Mouse (Mus musculus) gastrocnemius, adult 2 months (tissue): ENCODE data around the gene Tab1. TPM values are rescaled to one million over a fixed set of nuclear protein-coding genes. Genes with fewer than 3 reads are reported as not detected.

Source experiments
- DNase-seq: peaks from one replicate; pipeline ENCODE4 v3.0.0; 2022
- H3K27ac ChIP-seq: fragments of 200-600 bp; 2 replicates; pipeline ENCODE4 v1.8.1; 2022; ENCODE audit warnings: mild to moderate bottlenecking
- H3K4me3 ChIP-seq: fragments of 200-600 bp; 2 replicates; pipeline ENCODE4 v1.8.1; 2022; ENCODE audit warnings: mild to moderate bottlenecking, moderate library complexity
- CTCF ChIP-seq: fragments of 200-600 bp; IDR thresholded peaks from 2 replicates; pipeline ENCODE4 v1.8.1; 2022; ENCODE audit warnings: antibody characterized with exemption, mild to moderate bottlenecking, moderate library complexity
- intact Hi-C: fragments of 180-260 bp; cut with DNase I; formaldehyde crosslinking; loops from one replicate; pipeline ENCODE4 v1.15.1; 2025
- total RNA-seq, 2 experiments: library from RNA; stranded (reverse); gene quantifications; 2 replicates each; pipeline ENCODE4 v1.2.3; 2021

The Tab1 gene
- total RNA-seq, 2 experiments from 2014 or later: 13.0 to 16.1 TPM

DNA sequence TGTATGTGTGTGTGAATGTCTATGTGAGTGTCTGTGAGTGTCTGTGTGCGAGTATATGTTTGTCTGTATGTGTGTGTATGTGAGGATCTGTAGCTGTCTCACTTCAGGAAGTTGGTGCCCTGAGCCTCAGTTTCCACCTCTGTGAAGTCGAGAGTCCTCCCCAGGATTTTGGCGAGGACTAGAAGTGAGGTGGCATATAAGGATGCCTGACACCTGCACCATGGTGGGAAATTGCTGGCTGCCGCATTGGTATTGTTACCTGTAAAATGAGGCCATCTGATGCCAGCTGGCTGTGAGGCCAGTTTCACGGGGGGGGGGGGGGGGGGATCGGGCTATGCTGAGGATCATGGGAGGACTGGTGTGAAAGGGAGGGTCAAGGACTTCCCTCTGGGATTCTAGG is 42.8 kb downstream of the Tab1 start:
- no peak for DNase-seq
- no peak overlapping the region for H3K27ac ChIP-seq
- no peak for TF ChIP-seq CTCF
- intact Hi-C loops: no loop called here
- no peak overlapping the region for H3K4me3 ChIP-seq

DNA sequence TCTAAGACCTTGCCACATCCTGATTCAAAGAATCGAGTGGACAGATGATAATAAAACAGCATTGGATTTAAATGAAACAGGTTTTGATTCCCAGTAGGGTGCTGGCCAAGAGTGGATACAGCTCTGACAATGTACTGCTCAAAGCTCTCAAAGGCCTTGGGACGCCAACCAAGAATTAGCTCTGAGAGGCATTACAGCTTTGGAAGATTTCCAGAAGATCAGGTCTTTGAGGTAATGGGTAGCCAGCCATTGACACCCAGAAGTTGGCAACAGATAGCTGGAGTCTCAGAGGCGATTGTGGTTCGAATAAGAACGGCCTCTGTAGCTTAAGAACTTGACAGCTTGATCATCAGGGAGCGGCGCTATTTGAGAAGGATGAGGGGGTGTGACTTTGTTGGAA is 48.6 kb downstream of the Tab1 start:
- intact Hi-C loops: no loop called here
- no peak overlapping the region for H3K27ac ChIP-seq
- no peak for TF ChIP-seq CTCF
- no peak overlapping the region for H3K4me3 ChIP-seq
- DNase-seq: no peak

- intact Hi-C loops: no loop called here
- no peak for DNase-seq
- no peak for TF ChIP-seq CTCF
- no peak overlapping the region for H3K4me3 ChIP-seq
- H3K27ac ChIP-seq: no peak overlapping the region
Observed at GRCm38 (mm10) chr15:80182072-80182700, 49.3 kb downstream of the Tab1 start.

- Histone ChIP-seq H3K27ac (no peak overlapping the region), H3K4me3 (no peak overlapping the region)
- TF ChIP-seq CTCF: no peak
- intact Hi-C loops: no loop called here
- DNase-seq: no peak
Observed at GRCm38 (mm10) chr15:80188927-80189326, 56.0 kb downstream of the Tab1 start.

GRCm38 (mm10) chr15:80190075-80190474 is 57.1 kb downstream of the Tab1 start:
- Histone ChIP-seq H3K4me3 (no peak overlapping the region), H3K27ac (no peak overlapping the region)
- no peak for DNase-seq
- no peak for TF ChIP-seq CTCF
- intact Hi-C loops: no loop called here

DNA sequence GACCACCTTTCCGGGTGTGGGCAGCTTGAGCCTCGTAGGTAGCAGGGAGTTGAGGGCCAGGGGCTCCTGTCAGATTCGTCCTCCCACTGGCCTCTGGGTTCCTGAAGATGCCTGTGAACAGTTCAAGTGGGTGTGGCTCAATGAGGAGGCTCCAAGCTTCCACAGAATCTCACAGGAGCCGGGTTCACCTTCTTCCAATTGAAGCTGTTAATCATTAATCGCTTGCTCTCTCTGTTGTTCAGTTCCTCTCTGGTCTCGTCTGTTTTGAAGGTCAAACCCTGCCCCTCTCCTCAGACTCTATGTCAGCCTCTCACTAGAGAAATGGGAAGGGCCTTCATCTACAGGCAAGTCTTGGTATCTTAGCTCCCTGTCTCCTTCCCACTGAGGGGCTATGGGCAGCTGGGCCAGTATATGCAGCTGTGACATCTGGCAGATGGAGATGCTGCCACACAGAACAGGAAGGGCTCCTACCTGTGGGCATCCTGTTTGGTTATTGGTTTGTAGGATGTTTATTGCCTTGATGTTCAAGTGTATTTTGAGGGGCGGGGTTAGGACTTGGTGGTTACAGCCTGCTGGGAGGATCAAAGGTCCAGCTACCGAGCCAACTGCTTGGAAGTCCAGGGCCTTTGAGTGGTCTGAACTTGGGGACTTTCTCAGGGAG is 58.8 kb downstream of the Tab1 start:
- TF ChIP-seq CTCF: no peak
- intact Hi-C loops: no loop called here

GRCm38 (mm10) chr15:80192246-80192585 is 59.3 kb downstream of the Tab1 start:
- no peak overlapping the region for H3K4me3 ChIP-seq
- intact Hi-C loops: no loop called here
- no peak overlapping the region for H3K27ac ChIP-seq
- DNase-seq: no peak
- TF ChIP-seq CTCF: no peak

More for the DNA sequence above, 58.8 kb downstream of the Tab1 start:
- H3K4me3 ChIP-seq: no peak overlapping the region
- DNase-seq: no peak
- H3K27ac ChIP-seq: no peak overlapping the region

DNA sequence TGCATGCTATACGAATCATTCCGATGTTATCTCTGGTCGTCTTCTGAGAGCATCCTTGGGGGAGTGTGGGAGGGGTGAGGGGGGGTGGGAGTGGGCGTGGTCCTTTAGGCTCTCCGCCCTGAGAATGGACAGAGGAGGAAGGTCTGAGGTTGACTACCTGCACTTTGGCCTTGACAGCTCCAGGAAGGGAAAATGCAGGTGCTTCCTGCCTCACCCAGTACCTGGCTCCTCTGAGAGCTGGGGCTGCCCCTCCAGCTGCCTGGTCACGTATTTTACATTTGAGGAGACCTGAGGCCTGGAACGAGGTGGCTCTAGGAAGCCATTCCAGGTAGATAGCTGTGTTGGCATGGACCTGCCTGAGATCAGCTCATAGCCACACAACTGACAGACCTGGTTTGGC is 59.9 kb downstream of the Tab1 start:
- TF ChIP-seq CTCF: no peak
- Histone ChIP-seq H3K27ac (no peak overlapping the region), H3K4me3 (no peak overlapping the region)
- intact Hi-C loops: no loop called here
- no peak for DNase-seq

DNA sequence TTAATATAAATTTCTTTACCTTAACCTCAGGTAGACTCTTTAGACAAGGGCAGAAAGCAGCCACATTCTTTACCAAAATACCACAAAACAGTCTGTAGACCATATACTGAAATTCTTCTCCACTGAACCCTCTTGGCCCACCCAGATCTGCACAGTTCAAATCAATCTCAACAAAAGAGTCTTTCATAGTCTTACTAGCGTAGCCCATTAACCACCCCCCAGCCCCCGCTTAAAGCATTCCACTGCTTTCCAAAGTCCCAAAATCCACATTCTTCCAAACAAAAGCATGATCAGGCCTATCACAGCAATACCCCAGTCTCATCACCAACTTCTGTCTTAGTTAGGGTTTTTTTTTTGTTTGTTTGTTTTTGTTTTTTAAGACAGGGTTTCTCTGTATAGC is 66.6 kb downstream of the Tab1 start:
- no peak for TF ChIP-seq CTCF
- Histone ChIP-seq H3K4me3 (no peak overlapping the region), H3K27ac (no peak overlapping the region)
- DNase-seq: no peak
- intact Hi-C loops: no loop called here

DNA sequence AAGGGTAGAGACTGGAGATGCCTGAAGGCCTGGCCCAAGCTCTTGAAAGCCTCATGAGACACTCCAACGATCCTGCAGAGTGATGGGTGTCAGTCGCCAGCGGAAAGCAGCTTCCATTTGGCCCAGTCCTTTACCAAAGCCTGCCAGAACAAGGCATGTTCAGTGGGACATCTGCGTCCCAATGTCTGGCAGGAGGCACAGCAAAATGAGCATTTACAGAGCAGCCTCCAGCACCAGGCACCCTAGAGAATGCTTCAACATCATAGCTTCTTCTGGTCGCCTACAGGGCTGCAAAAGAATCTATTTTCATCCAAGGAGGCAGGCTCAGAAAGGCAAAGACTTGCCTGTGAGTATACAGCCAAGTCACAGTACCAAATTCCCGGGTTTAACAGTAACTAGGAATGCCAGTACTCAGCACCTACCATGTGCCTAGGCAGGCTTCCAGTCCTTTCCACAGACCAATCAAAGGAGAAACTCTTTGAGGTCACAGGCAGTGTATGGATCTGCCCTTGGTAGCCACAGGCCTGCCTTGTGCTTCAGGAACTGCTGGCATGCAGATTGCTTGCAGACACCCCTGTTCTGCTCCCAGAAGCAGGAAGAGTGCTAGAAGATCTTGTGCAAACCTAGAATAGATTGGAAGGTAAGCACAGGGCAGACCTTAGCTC is 69.3 kb downstream of the Tab1 start:
- TF ChIP-seq CTCF: no peak
- intact Hi-C loops: no loop called here
- no peak for DNase-seq
- Histone ChIP-seq H3K27ac (no peak overlapping the region), H3K4me3 (no peak overlapping the region)

DNA sequence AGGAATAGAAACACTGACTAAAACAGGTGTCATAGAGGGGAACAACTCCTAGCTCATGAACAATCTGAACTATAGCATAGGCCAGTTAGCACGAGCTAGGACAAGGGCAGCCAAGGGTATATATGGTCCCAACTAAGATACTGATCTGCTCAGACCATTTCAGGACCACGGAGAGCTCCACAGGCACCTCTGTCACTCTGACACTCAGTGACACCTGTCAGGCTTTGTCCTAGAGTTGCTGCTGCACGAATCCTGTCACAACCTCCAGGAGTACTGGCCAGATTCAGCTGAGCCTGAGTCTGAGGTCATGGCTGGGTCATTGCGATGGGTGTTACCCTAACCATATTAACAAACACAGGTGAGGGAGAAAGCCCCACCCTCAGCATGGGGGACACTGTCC is 70.5 kb downstream of the Tab1 start:
- no peak overlapping the region for H3K27ac ChIP-seq
- no peak for DNase-seq
- intact Hi-C loops: no loop called here
- no peak for TF ChIP-seq CTCF
- no peak overlapping the region for H3K4me3 ChIP-seq

DNA sequence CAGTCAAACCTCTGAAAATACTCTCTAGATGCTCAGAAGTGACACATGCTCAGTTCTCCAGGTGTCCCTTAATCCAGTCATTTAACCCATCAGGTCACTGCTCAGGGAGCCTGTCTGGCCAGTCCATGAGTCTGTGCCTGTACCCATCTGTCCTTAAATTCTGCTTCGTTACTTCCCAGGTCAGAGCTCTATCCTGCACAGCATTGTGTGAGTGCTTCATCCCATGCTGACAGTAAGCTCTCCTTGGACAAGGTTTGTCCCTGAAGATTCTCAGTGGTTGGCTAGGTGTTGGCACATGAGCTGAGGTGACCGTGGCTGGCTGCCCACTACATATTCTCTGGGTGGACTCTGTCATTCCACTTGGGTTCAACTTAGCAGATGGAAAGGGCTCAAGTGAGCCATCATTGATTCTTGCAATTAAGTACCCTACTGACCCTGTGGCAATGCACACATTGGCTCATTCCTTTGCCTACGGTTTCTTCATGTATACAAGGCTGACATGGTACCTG is 73.2 kb downstream of the Tab1 start:
- no peak for TF ChIP-seq CTCF
- H3K4me3 ChIP-seq: no peak overlapping the region
- DNase-seq: no peak
- no peak overlapping the region for H3K27ac ChIP-seq
- intact Hi-C loops: no loop called here

DNA sequence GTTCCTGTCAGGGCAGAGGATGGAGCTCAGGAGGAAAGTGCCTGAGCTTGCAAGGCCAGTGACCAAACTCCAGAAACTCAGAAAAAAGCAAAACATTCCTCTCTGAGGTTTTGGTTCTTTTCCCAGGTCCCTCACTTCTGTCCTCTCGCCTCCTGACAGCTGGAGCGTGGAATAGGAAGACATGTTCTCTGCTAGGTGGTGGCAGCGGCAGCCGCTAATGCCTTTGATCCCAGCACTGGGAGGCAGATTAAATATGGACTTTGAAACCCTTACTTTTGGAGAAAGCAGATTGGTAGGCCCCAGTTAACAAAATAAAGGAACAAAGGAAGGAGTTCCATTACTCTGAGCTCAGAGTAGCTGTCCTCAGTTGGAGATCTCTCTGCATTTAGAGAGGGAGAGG is 75.5 kb downstream of the Tab1 start:
- Histone ChIP-seq H3K4me3 (no peak overlapping the region), H3K27ac (no peak overlapping the region)
- no peak for TF ChIP-seq CTCF
- intact Hi-C loops: no loop called here
- no peak for DNase-seq

Other genes with a start within 250 kb of the Tab1 start
- gene Apobec3, start 241.5 kb upstream of the Tab1 start, total RNA-seq: 1 to 10 TPM; 2.4 to 2.6 TPM
- 10 to 100 TPM; 18.9 to 19.6 TPM for gene Cbx7, start 162.0 kb upstream of the Tab1 start, total RNA-seq
- 10 to 100 TPM; 14.3 to 17.3 TPM for gene Pdgfb, start 118.2 kb upstream of the Tab1 start, total RNA-seq
- gene Syngr1, start 41.8 kb upstream of the Tab1 start, total RNA-seq: 10 to 100 TPM; 46.1 to 46.4 TPM
- 10 to 100 TPM; 38.6 to 51.4 TPM for gene Rpl3, start 41.3 kb upstream of the Tab1 start, total RNA-seq
- gene Mgat3, start 40.6 kb downstream of the Tab1 start, total RNA-seq: under 1 TPM; 0.61 to 0.78 TPM
- 10 to 100 TPM; 20.6 to 24.6 TPM for gene Mief1, start 100.9 kb downstream of the Tab1 start, total RNA-seq
- 10 to 100 TPM; 10.3 to 12.7 TPM for gene AC140267.1, start 102.7 kb downstream of the Tab1 start, total RNA-seq
- 100 to 1,000 TPM; 146 to 171 TPM for gene Atf4, start 122.1 kb downstream of the Tab1 start, total RNA-seq
- 10 to 100 TPM; 11.3 to 16.0 TPM for gene Rps19bp1, start 131.2 kb downstream of the Tab1 start, total RNA-seq
- under 1 TPM; 0.28 to 0.46 TPM for gene Cacna1i, start 154.1 kb downstream of the Tab1 start, total RNA-seq